Mouse (Mus musculus): Measurements from ENCODE around the gene Usp24.

The Usp24 gene

GRCm38 (mm10) chr4:106315921-106316350 lies at the start of gene Usp24:
Gene Usp24 (plus strand): TSS chr4:106316213.
- peak; percentile 12 to 33 for DNase-seq (ENCODE audit: low read depth in 1 of 2, low spot score in 2 of 2)

GRCm38 (mm10) chr4:106276937-106277336 lies 39.1 kb upstream of the Usp24 start:
- DNase-seq (ENCODE audit: low read depth in 1 of 2, low spot score in 2 of 2), result no peak

GRCm38 (mm10) chr4:106279177-106279576 lies 36.8 kb upstream of the Usp24 start:
- no peak for DNase-seq (ENCODE audit: low read depth in 1 of 2, low spot score in 2 of 2)

DNA sequence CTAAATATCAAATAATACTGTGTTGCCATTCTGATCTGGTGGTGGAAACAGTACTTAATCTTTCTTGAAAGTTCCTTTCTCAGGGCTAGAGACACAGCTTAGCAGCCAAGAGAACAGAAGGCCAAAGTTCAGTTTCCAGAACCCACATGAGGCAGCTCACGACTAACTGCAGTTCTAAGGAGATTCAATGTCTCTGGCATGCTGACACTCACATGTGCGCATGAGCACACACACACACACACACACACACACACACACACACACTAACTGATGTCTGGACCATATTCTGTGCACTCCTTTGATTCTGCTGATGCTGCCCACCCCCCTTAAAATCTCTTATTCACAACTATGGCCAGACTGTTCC lies 34.9 kb upstream of the Usp24 start:
- no peak for DNase-seq (ENCODE audit: low read depth in 1 of 2, low spot score in 2 of 2)

DNA sequence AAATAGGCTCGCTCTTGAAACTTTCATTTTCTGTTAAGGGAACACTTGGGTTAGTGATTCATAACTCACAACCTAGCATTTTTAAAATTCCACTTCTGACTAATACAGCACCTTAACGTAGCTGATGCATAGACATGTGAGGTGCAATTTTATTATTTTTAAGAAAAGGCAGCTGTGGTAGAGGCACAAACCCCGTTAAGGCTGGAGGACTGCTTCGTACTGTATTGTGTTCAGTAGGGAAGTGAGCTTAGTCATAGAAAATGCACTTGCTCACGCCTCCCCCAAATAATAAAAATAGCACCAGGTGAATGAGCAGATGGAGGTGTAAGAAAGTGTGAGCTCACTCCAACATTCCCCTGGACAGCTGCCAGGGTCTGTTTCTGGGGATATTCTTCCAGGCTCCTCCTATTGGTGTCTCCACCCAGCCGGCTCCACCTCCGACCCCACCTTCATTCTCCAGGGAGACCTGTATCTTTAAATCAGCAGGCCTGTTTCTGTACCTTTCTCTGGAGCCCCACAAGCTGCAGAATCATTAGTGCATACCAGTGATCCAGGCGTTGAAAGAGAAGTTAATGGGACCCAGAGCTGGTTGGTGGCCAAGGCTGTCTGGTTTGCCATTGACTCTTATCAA lies 34.4 kb upstream of the Usp24 start:
- no peak for DNase-seq (ENCODE audit: low read depth in 1 of 2, low spot score in 2 of 2)

DNA sequence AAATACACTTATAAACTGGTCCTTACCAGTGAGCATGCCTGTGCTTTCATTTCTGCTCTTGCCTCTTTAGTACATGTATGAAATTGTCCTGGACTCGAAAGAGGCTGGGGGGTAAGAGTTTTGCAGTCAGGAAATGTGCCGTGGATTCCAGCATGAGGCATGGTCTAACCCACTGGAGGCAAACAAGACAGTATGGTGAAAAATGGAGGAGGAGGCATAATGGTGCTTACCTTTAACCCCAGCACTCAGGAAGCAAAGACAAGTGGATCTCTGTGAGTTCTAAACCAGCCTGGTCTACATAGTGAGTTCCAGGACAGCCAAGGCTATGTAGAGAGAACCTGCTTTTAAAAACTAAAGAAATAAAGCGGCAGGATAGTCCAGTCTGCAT lies 33.9 kb upstream of the Usp24 start:
- DNase-seq (ENCODE audit: low read depth in 1 of 2, low spot score in 2 of 2), result no peak

DNA sequence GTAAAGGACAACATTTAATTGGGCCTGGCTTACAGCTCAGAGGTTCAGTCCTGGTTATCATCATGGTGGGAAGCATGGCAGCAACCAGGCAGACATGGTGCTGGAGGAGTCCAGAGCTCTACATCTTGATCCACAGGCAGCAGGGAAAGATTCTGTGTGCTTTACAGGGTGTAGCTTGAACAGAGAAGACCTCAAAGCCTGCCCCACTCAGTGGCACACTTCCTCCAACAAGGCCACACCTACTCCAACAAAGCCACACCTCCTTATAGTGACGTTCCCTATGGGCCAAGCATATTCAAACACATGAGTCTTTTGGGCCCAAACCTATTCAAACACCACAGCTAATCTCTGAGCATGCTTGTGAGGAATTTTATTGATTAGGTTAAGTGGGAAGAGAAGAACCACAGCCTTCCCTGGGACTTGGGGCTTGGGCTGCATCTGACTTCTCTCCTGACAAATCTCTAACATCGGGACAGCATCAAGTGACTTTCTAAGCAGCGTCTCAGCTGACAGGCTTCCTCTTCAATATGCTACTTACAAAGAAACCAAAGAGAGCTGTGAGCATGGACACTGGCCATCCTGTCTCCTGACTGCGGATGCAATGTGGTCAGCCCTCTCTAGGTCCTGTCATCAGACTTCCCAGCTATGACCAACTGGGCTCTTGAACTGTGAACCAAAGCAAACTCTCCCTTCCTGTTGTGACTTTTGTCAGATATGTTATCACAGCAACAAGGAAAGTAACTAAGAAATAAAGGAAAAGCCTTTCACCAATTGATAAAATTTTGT lies 28.9 kb upstream of the Usp24 start:
- no peak for DNase-seq (ENCODE audit: low read depth in 1 of 2, low spot score in 2 of 2)

- no peak for DNase-seq (ENCODE audit: low read depth in 1 of 2, low spot score in 2 of 2)
Observed at GRCm38 (mm10) chr4:106290201-106290600, 25.8 kb upstream of the Usp24 start.

GRCm38 (mm10) chr4:106292823-106293222 lies 23.2 kb upstream of the Usp24 start:
- DNase-seq (ENCODE audit: low read depth in 1 of 2, low spot score in 2 of 2), result no peak

DNA sequence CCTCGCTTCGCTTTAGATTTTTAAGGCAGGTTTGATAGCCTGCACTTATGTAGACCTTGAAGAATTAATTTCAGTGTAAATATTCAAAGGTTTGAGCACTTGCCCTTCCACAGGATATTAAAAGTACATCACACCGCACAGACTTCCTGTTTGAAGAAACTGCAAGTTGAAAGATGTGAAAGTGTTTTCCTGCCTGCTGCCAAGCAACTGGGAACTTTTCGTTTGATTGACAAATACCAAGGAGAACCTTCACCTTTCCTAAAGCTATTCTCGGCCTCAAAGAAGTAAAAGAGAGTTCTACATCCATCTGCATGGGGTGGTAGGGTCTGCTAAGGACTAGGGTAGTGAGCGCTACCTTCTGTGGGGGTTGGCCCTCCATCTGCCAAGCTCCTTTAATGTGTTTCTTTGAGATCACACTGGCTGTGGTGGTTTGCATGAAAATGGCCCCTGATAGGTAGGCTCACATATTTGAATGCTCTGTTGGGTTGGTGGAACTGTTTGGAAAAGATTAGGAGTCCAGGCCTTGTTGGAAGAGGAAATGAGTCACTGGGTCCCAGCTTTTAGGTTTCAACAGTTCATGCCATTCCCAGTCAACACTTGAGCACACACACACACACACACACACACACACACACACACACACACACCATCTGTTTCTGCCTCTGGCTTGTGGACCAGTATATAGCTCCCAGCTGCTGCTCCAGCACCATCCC lies 22.5 kb upstream of the Usp24 start:
- no peak for DNase-seq (ENCODE audit: low read depth in 1 of 2, low spot score in 2 of 2)

DNA sequence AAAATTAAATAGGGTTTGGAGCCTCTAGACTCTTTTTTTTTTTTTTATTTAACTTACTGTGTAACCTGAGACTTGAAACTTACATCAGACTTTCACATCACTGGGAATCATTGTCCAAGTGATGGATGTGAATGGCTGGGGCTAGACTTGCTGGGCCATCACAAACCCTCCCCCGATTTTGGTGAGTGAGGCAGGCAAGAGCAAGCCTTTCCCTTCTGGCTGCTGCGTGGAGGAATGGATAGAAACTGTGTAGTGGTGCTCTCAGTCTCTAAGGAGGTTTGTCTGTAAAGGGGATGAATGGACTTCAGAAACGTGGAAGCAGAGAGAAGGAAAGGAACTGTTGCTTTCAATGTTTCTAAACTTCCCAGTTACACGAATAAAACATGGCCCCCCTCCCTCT lies 20.3 kb upstream of the Usp24 start:
- DNase-seq (ENCODE audit: low read depth in 1 of 2, low spot score in 2 of 2), result no peak

- no peak for DNase-seq (ENCODE audit: low read depth in 1 of 2, low spot score in 2 of 2)
Observed at GRCm38 (mm10) chr4:106296412-106297086, 19.5 kb upstream of the Usp24 start.

DNA sequence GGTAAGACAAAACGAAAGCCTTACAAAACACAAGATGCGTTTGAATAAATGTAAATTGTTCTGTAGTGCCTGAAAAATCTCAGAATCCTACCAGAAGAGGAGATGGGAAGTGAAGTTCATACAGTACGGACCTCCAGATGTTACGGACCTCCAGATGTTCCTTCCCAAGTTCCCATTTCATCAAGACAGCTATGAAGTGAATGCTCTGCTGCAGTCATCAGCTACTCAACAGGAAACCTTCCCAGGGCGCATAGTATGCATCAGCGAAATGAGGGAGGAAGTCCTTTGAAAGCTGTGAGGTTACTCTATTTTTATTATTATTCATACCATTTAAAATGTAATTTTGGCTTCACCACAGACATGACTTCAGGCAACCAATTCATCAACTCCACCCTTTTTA lies 14.7 kb upstream of the Usp24 start:
- DNase-seq (ENCODE audit: low read depth in 1 of 2, low spot score in 2 of 2), result no peak

GRCm38 (mm10) chr4:106308090-106308489 lies 7.9 kb upstream of the Usp24 start:
- no peak for DNase-seq (ENCODE audit: low read depth in 1 of 2, low spot score in 2 of 2)

DNA sequence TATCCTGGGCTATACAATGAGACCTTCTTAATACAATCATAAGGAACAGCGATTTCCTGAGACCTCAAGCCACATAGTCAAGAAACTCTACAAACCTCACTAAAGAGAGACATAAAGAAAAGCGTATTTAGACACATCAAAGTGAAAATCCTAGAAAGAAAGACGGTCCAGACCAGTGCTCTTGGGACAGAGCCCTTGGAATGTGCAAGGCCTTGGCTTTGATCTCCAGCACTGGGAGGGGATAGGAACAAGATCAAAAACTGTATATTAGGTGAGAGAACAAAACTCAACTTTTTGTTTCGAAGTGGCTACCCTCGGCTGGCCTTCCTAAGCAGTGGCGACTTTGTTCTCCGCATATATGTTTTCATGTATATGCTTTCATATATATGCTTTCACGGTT lies 3.4 kb upstream of the Usp24 start:
- DNase-seq (ENCODE audit: low read depth in 1 of 2, low spot score in 2 of 2), result no peak

GRCm38 (mm10) chr4:106313070-106313469 lies 2.9 kb upstream of the Usp24 start:
- DNase-seq (ENCODE audit: low read depth in 1 of 2, low spot score in 2 of 2), result no peak

GRCm38 (mm10) chr4:106313874-106314273 lies 2.1 kb upstream of the Usp24 start:
- DNase-seq (ENCODE audit: low read depth in 1 of 2, low spot score in 2 of 2), result no peak

DNA sequence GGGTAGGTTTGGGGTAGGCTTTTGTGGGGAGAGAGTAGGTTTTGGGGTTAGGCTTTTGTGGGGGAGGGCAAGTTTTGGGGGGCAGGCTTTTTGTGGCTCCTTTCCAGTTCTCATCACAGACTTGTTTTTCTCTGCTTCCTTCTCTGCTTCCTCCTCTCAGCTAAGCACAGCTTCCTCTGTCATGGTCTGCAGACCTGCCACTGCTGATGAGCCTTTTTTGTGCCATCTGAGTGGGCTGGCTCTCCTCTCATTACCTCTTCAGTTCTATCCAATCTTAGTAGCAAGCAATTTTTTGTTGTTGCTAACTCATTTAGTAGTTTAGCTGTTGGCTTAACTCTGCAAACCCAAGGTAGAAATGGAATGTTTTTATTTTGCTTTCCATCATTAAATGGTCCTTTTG lies 1.7 kb upstream of the Usp24 start:
- no peak for DNase-seq (ENCODE audit: low read depth in 1 of 2, low spot score in 2 of 2)

GRCm38 (mm10) chr4:106316351-106317178 lies 552 bp downstream of the Usp24 start:
- DNase-seq (ENCODE audit: low read depth in 1 of 2, low spot score in 2 of 2), result peak in 1 of 2 experiments; percentile 10

DNA sequence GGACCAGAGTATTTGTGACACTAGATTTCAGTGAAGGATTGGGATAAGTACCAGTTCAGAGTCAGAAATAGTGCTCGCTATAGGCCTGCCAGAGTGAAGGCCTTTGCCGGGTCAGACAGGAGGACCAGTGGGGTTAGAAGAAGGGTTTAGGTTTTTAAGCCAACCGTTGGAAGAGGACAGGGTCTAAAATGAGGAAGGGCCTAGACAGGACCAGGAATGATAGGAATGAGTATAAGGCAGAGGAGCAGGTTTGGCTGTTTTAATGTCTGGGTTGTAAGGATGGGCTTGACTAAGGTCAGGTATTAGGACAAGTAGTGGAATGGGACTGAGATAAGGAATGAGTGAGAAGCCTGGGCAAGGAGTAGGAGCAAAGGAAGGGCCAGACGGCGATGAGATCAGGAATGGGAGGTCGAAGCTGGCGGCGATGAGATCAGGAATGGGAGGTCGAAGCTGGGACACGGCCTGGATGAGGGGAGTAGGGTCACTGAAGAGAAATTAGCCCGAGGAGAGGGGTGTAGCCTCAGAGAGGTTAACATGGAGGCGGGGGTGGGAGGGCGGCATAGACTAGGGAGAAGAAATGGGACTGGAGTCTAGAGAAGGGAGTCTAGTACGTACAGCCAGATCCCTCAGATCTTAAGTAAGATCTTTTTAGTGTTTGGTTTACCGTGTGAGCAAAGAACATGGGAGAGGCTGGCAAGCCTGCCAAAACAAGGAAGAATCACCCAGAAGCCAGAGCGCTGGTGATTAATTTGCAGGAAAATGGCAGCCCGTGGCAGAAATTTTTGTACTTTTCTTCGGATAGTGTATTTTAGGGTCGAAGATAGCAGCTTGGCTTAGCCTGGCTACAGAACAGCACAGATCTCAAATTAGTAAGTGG lies 1.4 kb downstream of the Usp24 start:
- no peak for DNase-seq (ENCODE audit: low read depth in 1 of 2, low spot score in 2 of 2)
